Mouse (Mus musculus) megakaryocyte, embryonic 14.5 days (primary cell): ENCODE measurements at regions not wholly inside any gene's neighbourhood (a gene's known extent, or its start where the extent isn't known, plus 50 kb on each side); places are given as distances from the start of the nearest gene placed in this dataset.

Experiments used
- H3K27me3 ChIP-seq: replicated peaks from 2 replicates; pipeline ENCODE3; 2012; ENCODE audit warnings: inconsistent platforms
- H3K36me3 ChIP-seq: replicated peaks from 2 replicates; pipeline ENCODE3; 2012; ENCODE audit warnings: low read length, inconsistent platforms, mixed read lengths
- H3K4me1 ChIP-seq: 2 replicates; pipeline ENCODE4 v1.6.1; 2012; ENCODE audit warnings: inconsistent platforms
- H3K4me3 ChIP-seq: replicated peaks from 2 replicates; pipeline ENCODE3; 2012; ENCODE audit warnings: moderate library complexity, mild to moderate bottlenecking, inconsistent platforms
- H3K9me3 ChIP-seq: 2 replicates; pipeline ENCODE4 v1.6.1; 2012; ENCODE audit warnings: inconsistent platforms
- FLI1 ChIP-seq: IDR thresholded peaks from 2 replicates; pipeline ENCODE4 v1.6.1; 2012; ENCODE audit warnings: low read length, inconsistent platforms, mixed read lengths
- GATA1 ChIP-seq: IDR thresholded peaks from 3 replicates; pipeline ENCODE4 v1.6.1; 2012; ENCODE audit warnings: mixed read lengths, low read length, inconsistent platforms, borderline replicate concordance

- Histone ChIP-seq H3K36me3 (no peaks in the 10 kb centered on the region), H3K9me3 (no peaks in the 10 kb centered on the region), H3K4me3 (no peak overlapping the region), H3K27me3 (no peaks in the 10 kb centered on the region), H3K4me1 (peaks cover 28% of the 10 kb centered on the region)
- TF ChIP-seq FLI1 (no peak), GATA1 (no peak)
Observed at GRCm38 (mm10) chr10:99430669-99431561, 167.9 kb downstream of the Dusp6 start.

- H3K9me3 ChIP-seq, result no peaks in the 10 kb centered on the region
- H3K4me3 ChIP-seq, result no peak overlapping the region
- peaks cover 17% of the 10 kb centered on the region for H3K4me1 ChIP-seq
- no peaks in the 10 kb centered on the region for H3K36me3 ChIP-seq
- TF ChIP-seq GATA1 (no peak), FLI1 (no peak)
- no peaks in the 10 kb centered on the region for H3K27me3 ChIP-seq
Observed at GRCm38 (mm10) chr10:99437060-99437459, 174.0 kb downstream of the Dusp6 start.

- TF ChIP-seq GATA1, result no peak
- no peak for TF ChIP-seq FLI1
Observed at GRCm38 (mm10) chr10:99440169-99440568, 177.1 kb downstream of the Dusp6 start.

GRCm38 (mm10) chr10:99441014-99441413 is 178.0 kb downstream of the Dusp6 start:
- Histone ChIP-seq H3K4me3 (no peak overlapping the region), H3K4me1 (peaks cover under 1% of the 10 kb centered on the region; the same call in 1 of the 2 replicates), H3K27me3 (no peaks in the 10 kb centered on the region), H3K9me3 (peaks cover 8% of the 10 kb centered on the region; the same call in 1 of the 2 replicates), H3K36me3 (no peaks in the 10 kb centered on the region)
- TF ChIP-seq GATA1 (no peak), FLI1 (no peak)

More at GRCm38 (mm10) chr10:99440169-99440568, 177.1 kb downstream of the Dusp6 start:
- Histone ChIP-seq H3K27me3 (no peaks in the 10 kb centered on the region), H3K4me3 (no peak overlapping the region), H3K9me3 (peaks cover 7% of the 10 kb centered on the region; the same call in 1 of the 2 replicates), H3K36me3 (no peaks in the 10 kb centered on the region), H3K4me1 (peaks cover 4% of the 10 kb centered on the region; the same call in 1 of the 2 replicates)

- H3K27me3 ChIP-seq, result no peaks in the 10 kb centered on the region
- H3K36me3 ChIP-seq, result no peaks in the 10 kb centered on the region
- peaks cover 8% of the 10 kb centered on the region; the same call in 1 of the 2 replicates for H3K9me3 ChIP-seq
- TF ChIP-seq GATA1, result no peak
- no peak for TF ChIP-seq FLI1
- no peaks in the 10 kb centered on the region for H3K4me1 ChIP-seq
- H3K4me3 ChIP-seq, result no peak overlapping the region
Observed at GRCm38 (mm10) chr10:99441931-99442330, 178.9 kb downstream of the Dusp6 start.

- no peaks in the 10 kb centered on the region for H3K27me3 ChIP-seq
- TF ChIP-seq GATA1, result no peak
- TF ChIP-seq FLI1, result no peak
Observed at GRCm38 (mm10) chr10:99443453-99444170, 180.6 kb downstream of the Dusp6 start.

GRCm38 (mm10) chr10:99450714-99451625 is 187.9 kb downstream of the Dusp6 start:
- Histone ChIP-seq H3K9me3 (no peaks in the 10 kb centered on the region), H3K4me3 (no peak overlapping the region), H3K4me1 (peaks cover 6% of the 10 kb centered on the region; the same call in 1 of the 2 replicates), H3K36me3 (no peaks in the 10 kb centered on the region), H3K27me3 (no peaks in the 10 kb centered on the region)
- TF ChIP-seq FLI1 (no peak), GATA1 (no peak)

More at GRCm38 (mm10) chr10:99443453-99444170, 180.6 kb downstream of the Dusp6 start:
- Histone ChIP-seq H3K36me3 (no peaks in the 10 kb centered on the region), H3K4me3 (no peak overlapping the region), H3K9me3 (peaks cover 8% of the 10 kb centered on the region; the same call in 1 of the 2 replicates), H3K4me1 (no peaks in the 10 kb centered on the region)

GRCm38 (mm10) chr10:99451639-99452417 is 188.8 kb downstream of the Dusp6 start:
- no peaks in the 10 kb centered on the region for H3K27me3 ChIP-seq
- peaks cover 6% of the 10 kb centered on the region; the same call in 1 of the 2 replicates for H3K4me1 ChIP-seq
- TF ChIP-seq GATA1, result no peak
- TF ChIP-seq FLI1, result no peak
- H3K36me3 ChIP-seq, result no peaks in the 10 kb centered on the region
- H3K9me3 ChIP-seq, result no peaks in the 10 kb centered on the region
- H3K4me3 ChIP-seq, result no peak overlapping the region
